Mouse (Mus musculus): ENCODE measurements around the gene Fxyd2. TPM values are rescaled to one million over a fixed set of nuclear protein-coding genes. Genes with fewer than 3 reads are reported as not detected.

Fxyd2 gene
- polyA plus RNA-seq, 1 experiment from 2014 or later = 451 TPM

- peaks cover 16% of the 10 kb centered on the region for H3K4me1 ChIP-seq
- H3K36me3 ChIP-seq = peaks cover 36% of the 10 kb centered on the region; the same call in 1 of the 2 replicates
- H3K9ac ChIP-seq = no peak overlapping the region
- H3K27ac ChIP-seq = 0 out of 2 replicates have a peak overlapping the region, but pooled peaks have one; percentile 27
- 49% methylated on average over 3 of the region's 3 CpGs for WGBS
- no peak overlapping the region for H3K4me2 ChIP-seq
- ATAC-seq (replicated peaks; ENCODE audit: low FRiP score) = no peak
- H3K4me3 ChIP-seq (replicated peaks) = no peak overlapping the region
- no peaks in the 10 kb centered on the region for H3K9me3 ChIP-seq (replicated peaks)
- no peaks in the 10 kb centered on the region for H3K27me3 ChIP-seq
Observed at GRCm38 (mm10) chr9:45395796-45396195, 3.7 kb upstream of the Fxyd2 start.

GRCm38 (mm10) chr9:45398336-45398735 is 1.1 kb upstream of the Fxyd2 start:
- H3K27me3 ChIP-seq = 0 out of 2 replicates have a peak, but pooled peaks cover 5% of the 10 kb centered on the region
- H3K4me2 ChIP-seq = no peak overlapping the region
- no peak overlapping the region for H3K9ac ChIP-seq
- peaks cover 22% of the 10 kb centered on the region for H3K4me1 ChIP-seq
- H3K9me3 ChIP-seq (replicated peaks) = no peaks in the 10 kb centered on the region
- ATAC-seq (replicated peaks; ENCODE audit: low FRiP score) = no peak
- no peak overlapping the region for H3K27ac ChIP-seq
- 45% methylated on average over 1 of the region's 1 CpGs for WGBS
- H3K4me3 ChIP-seq (replicated peaks) = no peak overlapping the region
- peaks cover 26% of the 10 kb centered on the region; the same call in 1 of the 2 replicates for H3K36me3 ChIP-seq

GRCm38 (mm10) chr9:45401851-45402250 is 2.4 kb downstream of the Fxyd2 start:
- Histone ChIP-seq H3K9me3 (replicated peaks) (no peaks in the 10 kb centered on the region), H3K4me3 (replicated peaks) (no peak overlapping the region), H3K4me2 (no peak overlapping the region), H3K36me3 (no peaks in the 10 kb centered on the region), H3K27ac (no peak overlapping the region), H3K4me1 (peaks cover 14% of the 10 kb centered on the region), H3K27me3 (0 out of 2 replicates have a peak, but pooled peaks cover 5% of the 10 kb centered on the region), H3K9ac (no peak overlapping the region)
- 39% methylated on average over 4 of the region's 4 CpGs for WGBS
- no peak for ATAC-seq (replicated peaks; ENCODE audit: low FRiP score)

GRCm38 (mm10) chr9:45402957-45403356 is 3.5 kb downstream of the Fxyd2 start:
- Histone ChIP-seq H3K27ac (no peak overlapping the region), H3K9me3 (replicated peaks) (no peaks in the 10 kb centered on the region), H3K36me3 (no peaks in the 10 kb centered on the region), H3K27me3 (0 out of 2 replicates have a peak, but pooled peaks cover 5% of the 10 kb centered on the region), H3K9ac (no peak overlapping the region), H3K4me3 (replicated peaks) (no peak overlapping the region), H3K4me2 (no peak overlapping the region), H3K4me1 (peaks cover 9% of the 10 kb centered on the region; the same call in 1 of the 2 replicates)
- peak; percentile 53; the same call in 1 of the 2 replicates for ATAC-seq (replicated peaks; ENCODE audit: low FRiP score)
- 41% methylated on average over 2 of the region's 2 CpGs for WGBS

- peak; percentile 44; the same call in 1 of the 2 replicates for ATAC-seq (replicated peaks; ENCODE audit: low FRiP score)
- 59% methylated on average over 5 of the region's 5 CpGs for WGBS
- H3K27me3 ChIP-seq = 0 out of 2 replicates have a peak, but pooled peaks cover 5% of the 10 kb centered on the region
- no peaks in the 10 kb centered on the region for H3K36me3 ChIP-seq
- H3K27ac ChIP-seq = peak overlapping the region; percentile 69
- H3K4me3 ChIP-seq (replicated peaks) = peak overlapping the region; percentile 20
- no peak overlapping the region for H3K9ac ChIP-seq
- H3K9me3 ChIP-seq (replicated peaks) = no peaks in the 10 kb centered on the region
- H3K4me1 ChIP-seq = peaks cover 16% of the 10 kb centered on the region
- 0 out of 2 replicates have a peak overlapping the region, but pooled peaks have one; percentile 63 for H3K4me2 ChIP-seq
Observed at GRCm38 (mm10) chr9:45405694-45406093, 6.2 kb downstream of the Fxyd2 start.

GRCm38 (mm10) chr9:45406808-45407207 is 7.3 kb downstream of the Fxyd2 start:
- H3K27ac ChIP-seq = peak overlapping the region; percentile 69
- H3K4me3 ChIP-seq (replicated peaks) = peak overlapping the region; percentile 39
- H3K4me2 ChIP-seq = peak overlapping the region; percentile 63
- H3K27me3 ChIP-seq = 0 out of 2 replicates have a peak, but pooled peaks cover 4% of the 10 kb centered on the region
- no peak overlapping the region for H3K9ac ChIP-seq
- ATAC-seq (replicated peaks; ENCODE audit: low FRiP score) = no peak
- WGBS = 75% methylated on average over 3 of the region's 3 CpGs
- no peaks in the 10 kb centered on the region for H3K9me3 ChIP-seq (replicated peaks)
- H3K36me3 ChIP-seq = no peaks in the 10 kb centered on the region
- peaks cover 14% of the 10 kb centered on the region for H3K4me1 ChIP-seq

- H3K9ac ChIP-seq = no peak overlapping the region; the same call in 1 of the 2 replicates
- no peaks in the 10 kb centered on the region for H3K36me3 ChIP-seq
- H3K9me3 ChIP-seq (replicated peaks) = no peaks in the 10 kb centered on the region
- peaks cover 21% of the 10 kb centered on the region for H3K4me1 ChIP-seq
- WGBS = 38% methylated on average over 33 of the region's 33 CpGs
- H3K4me3 ChIP-seq (replicated peaks) = peak overlapping the region; percentile 39
- H3K27me3 ChIP-seq = no peaks in the 10 kb centered on the region
- peak overlapping the region; percentile 63 for H3K4me2 ChIP-seq
- peak; percentile 50 for ATAC-seq (replicated peaks; ENCODE audit: low FRiP score)
- H3K27ac ChIP-seq = no peak overlapping the region
Observed at GRCm38 (mm10) chr9:45407706-45408675, 8.5 kb downstream of the Fxyd2 start.

GRCm38 (mm10) chr9:45410193-45410592 is 10.7 kb downstream of the Fxyd2 start:
- no peaks in the 10 kb centered on the region for H3K9me3 ChIP-seq (replicated peaks)
- no peak overlapping the region for H3K4me2 ChIP-seq
- no peaks in the 10 kb centered on the region for H3K27me3 ChIP-seq
- no peak for ATAC-seq (replicated peaks; ENCODE audit: low FRiP score)
- H3K9ac ChIP-seq = no peak overlapping the region
- no peak overlapping the region for H3K4me3 ChIP-seq (replicated peaks)
- 76% methylated on average over 5 of the region's 5 CpGs for WGBS
- no peak overlapping the region for H3K27ac ChIP-seq
- H3K36me3 ChIP-seq = no peaks in the 10 kb centered on the region
- peaks cover 22% of the 10 kb centered on the region for H3K4me1 ChIP-seq

- no peak overlapping the region for H3K4me2 ChIP-seq
- 97% methylated on average over 2 of the region's 2 CpGs for WGBS
- peaks cover 22% of the 10 kb centered on the region for H3K4me1 ChIP-seq
- no peaks in the 10 kb centered on the region for H3K9me3 ChIP-seq (replicated peaks)
- H3K9ac ChIP-seq = no peak overlapping the region
- H3K4me3 ChIP-seq (replicated peaks) = no peak overlapping the region
- H3K27ac ChIP-seq = no peak overlapping the region
- ATAC-seq (replicated peaks; ENCODE audit: low FRiP score) = no peak
- no peaks in the 10 kb centered on the region for H3K36me3 ChIP-seq
- H3K27me3 ChIP-seq = no peaks in the 10 kb centered on the region
Observed at GRCm38 (mm10) chr9:45410614-45411013, 11.1 kb downstream of the Fxyd2 start.

GRCm38 (mm10) chr9:45411111-45411510 is 11.6 kb downstream of the Fxyd2 start:
- no peaks in the 10 kb centered on the region for H3K36me3 ChIP-seq
- 77% methylated on average over 3 of the region's 3 CpGs for WGBS
- no peak for ATAC-seq (replicated peaks; ENCODE audit: low FRiP score)
- H3K9me3 ChIP-seq (replicated peaks) = no peaks in the 10 kb centered on the region
- no peak overlapping the region for H3K4me3 ChIP-seq (replicated peaks)
- no peak overlapping the region for H3K27ac ChIP-seq
- no peak overlapping the region for H3K9ac ChIP-seq
- no peak overlapping the region for H3K4me2 ChIP-seq
- H3K4me1 ChIP-seq = peaks cover 22% of the 10 kb centered on the region
- H3K27me3 ChIP-seq = no peaks in the 10 kb centered on the region

GRCm38 (mm10) chr9:45411803-45412202 is 12.3 kb downstream of the Fxyd2 start:
- H3K27ac ChIP-seq = 0 out of 2 replicates have a peak overlapping the region, but pooled peaks have one; percentile 70
- H3K4me1 ChIP-seq = peaks cover 22% of the 10 kb centered on the region
- H3K9me3 ChIP-seq (replicated peaks) = no peaks in the 10 kb centered on the region
- H3K27me3 ChIP-seq = no peaks in the 10 kb centered on the region
- no peak for ATAC-seq (replicated peaks; ENCODE audit: low FRiP score)
- no peak overlapping the region for H3K9ac ChIP-seq
- peak overlapping the region; percentile 50 for H3K4me2 ChIP-seq
- WGBS = 16% methylated on average over 7 of the region's 7 CpGs
- H3K4me3 ChIP-seq (replicated peaks) = peak overlapping the region; percentile 23
- H3K36me3 ChIP-seq = no peaks in the 10 kb centered on the region

- Histone ChIP-seq H3K9ac (no peak overlapping the region), H3K27ac (peak overlapping the region; percentile 70), H3K4me1 (peaks cover 22% of the 10 kb centered on the region), H3K9me3 (replicated peaks) (no peaks in the 10 kb centered on the region), H3K27me3 (no peaks in the 10 kb centered on the region), H3K36me3 (no peaks in the 10 kb centered on the region), H3K4me3 (replicated peaks) (peak overlapping the region; percentile 23), H3K4me2 (peak overlapping the region; percentile 50)
- peak; percentile 26; the same call in 1 of the 2 replicates for ATAC-seq (replicated peaks; ENCODE audit: low FRiP score)
- WGBS = 5% methylated on average over 10 of the region's 10 CpGs
Observed at GRCm38 (mm10) chr9:45412287-45412686, 12.8 kb downstream of the Fxyd2 start.

All from kidney, embryonic 15.5 days (tissue).